Mouse (Mus musculus): ENCODE measurements at regions not wholly inside any gene's neighbourhood (a gene's known extent, or its start where the extent isn't known, plus 50 kb on each side); places are given as distances from the start of the nearest gene placed in this dataset.
"Not testable (repeated sequence)": the region's sequence is repeated elsewhere in the genome, so short reads cannot be mapped to it uniquely, and the experiment has no call there.

- Histone ChIP-seq H3K27me3 (ENCODE audit: control insufficient read depth, insufficient read depth, insufficient read length) (no peaks in the 10 kb centered on the region), H3K79me3 (ENCODE audit: low read depth) (no peaks in the 10 kb centered on the region), H3K79me2 (ENCODE audit: control insufficient read depth, insufficient read depth) (no peaks in the 10 kb centered on the region), H3ac (ENCODE audit: control insufficient read depth, insufficient read length, low read depth) (no peak overlapping the region), H3K36me3 (ENCODE audit: control insufficient read depth, insufficient read depth) (no peaks in the 10 kb centered on the region), H3K4me3 (ENCODE audit: insufficient read depth, poor library complexity, severe bottlenecking) (no peak overlapping the region)
- TF ChIP-seq MYOD1 (IDR thresholded peaks at IDR 0.05; ENCODE audit: control insufficient read depth, insufficient read length, low read depth) (no peak), CTCF (IDR thresholded peaks at IDR 0.05; ENCODE audit: control insufficient read depth, insufficient read depth, insufficient read length) (no peak), MYOG (IDR thresholded peaks at IDR 0.05; ENCODE audit: control insufficient read depth, extremely low read depth, insufficient read length) (no peak), CEBPB (IDR thresholded peaks at IDR 0.05; ENCODE audit: low read depth) (no peak), USF1 (IDR thresholded peaks at IDR 0.05; ENCODE audit: low read depth) (no peak), MAX (IDR thresholded peaks at IDR 0.05) (no peak), FOSL1 (IDR thresholded peaks at IDR 0.05; ENCODE audit: insufficient read depth, low read length, poor library complexity, severe bottlenecking) (no peak)
Observed at GRCm38 (mm10) chr2:117475561-117475960, 132.8 kb upstream of the Rasgrp1 start.

- not testable (repeated sequence) for H3K79me3 ChIP-seq (ENCODE audit: low read depth); H3ac ChIP-seq (ENCODE audit: control insufficient read depth, insufficient read length, low read depth); H3K27me3 ChIP-seq (ENCODE audit: control insufficient read depth, insufficient read depth, insufficient read length); H3K4me3 ChIP-seq (ENCODE audit: insufficient read depth, poor library complexity, severe bottlenecking); H3K79me2 ChIP-seq (ENCODE audit: control insufficient read depth, insufficient read depth); H3K36me3 ChIP-seq (ENCODE audit: control insufficient read depth, insufficient read depth)
Observed at GRCm38 (mm10) chr2:117477503-117477902, 134.7 kb upstream of the Rasgrp1 start.

GRCm38 (mm10) chr2:117479244-117480009 is 136.6 kb upstream of the Rasgrp1 start:
- H3K4me3 ChIP-seq (ENCODE audit: insufficient read depth, poor library complexity, severe bottlenecking); H3ac ChIP-seq (ENCODE audit: control insufficient read depth, insufficient read length, low read depth); H3K79me3 ChIP-seq (ENCODE audit: low read depth); H3K27me3 ChIP-seq (ENCODE audit: control insufficient read depth, insufficient read depth, insufficient read length); H3K79me2 ChIP-seq (ENCODE audit: control insufficient read depth, insufficient read depth); H3K36me3 ChIP-seq (ENCODE audit: control insufficient read depth, insufficient read depth): not testable (repeated sequence)

- Histone ChIP-seq H3K79me2 (ENCODE audit: control insufficient read depth, insufficient read depth) (no peaks in the 10 kb centered on the region), H3K27me3 (ENCODE audit: control insufficient read depth, insufficient read depth, insufficient read length) (no peaks in the 10 kb centered on the region), H3K4me3 (ENCODE audit: insufficient read depth, poor library complexity, severe bottlenecking) (no peak overlapping the region), H3K79me3 (ENCODE audit: low read depth) (no peaks in the 10 kb centered on the region), H3ac (ENCODE audit: control insufficient read depth, insufficient read length, low read depth) (no peak overlapping the region), H3K36me3 (ENCODE audit: control insufficient read depth, insufficient read depth) (no peaks in the 10 kb centered on the region)
- no peak for TF ChIP-seq USF1 (IDR thresholded peaks at IDR 0.05; ENCODE audit: low read depth)
- TF ChIP-seq MAX (IDR thresholded peaks at IDR 0.05): no peak
- TF ChIP-seq MYOD1 (IDR thresholded peaks at IDR 0.05; ENCODE audit: control insufficient read depth, insufficient read length, low read depth): no peak
- TF ChIP-seq MYOG (IDR thresholded peaks at IDR 0.05; ENCODE audit: control insufficient read depth, extremely low read depth, insufficient read length): no peak
- no peak for TF ChIP-seq CEBPB (IDR thresholded peaks at IDR 0.05; ENCODE audit: low read depth)
- no peak for TF ChIP-seq CTCF (IDR thresholded peaks at IDR 0.05; ENCODE audit: control insufficient read depth, insufficient read depth, insufficient read length)
- TF ChIP-seq FOSL1 (IDR thresholded peaks at IDR 0.05; ENCODE audit: insufficient read depth, low read length, poor library complexity, severe bottlenecking): no peak
Observed at GRCm38 (mm10) chr2:117486447-117486846, 143.6 kb upstream of the Rasgrp1 start.

GRCm38 (mm10) chr2:117498565-117498964 is 155.8 kb upstream of the Rasgrp1 start:
- Histone ChIP-seq H3K4me3 (ENCODE audit: insufficient read depth, poor library complexity, severe bottlenecking) (no peak overlapping the region), H3K36me3 (ENCODE audit: control insufficient read depth, insufficient read depth) (no peaks in the 10 kb centered on the region), H3ac (ENCODE audit: control insufficient read depth, insufficient read length, low read depth) (no peak overlapping the region), H3K79me3 (ENCODE audit: low read depth) (no peaks in the 10 kb centered on the region), H3K27me3 (ENCODE audit: control insufficient read depth, insufficient read depth, insufficient read length) (no peaks in the 10 kb centered on the region), H3K79me2 (ENCODE audit: control insufficient read depth, insufficient read depth) (no peaks in the 10 kb centered on the region)
- TF ChIP-seq MYOD1 (IDR thresholded peaks at IDR 0.05; ENCODE audit: control insufficient read depth, insufficient read length, low read depth): peak; percentile 23
- no peak for TF ChIP-seq USF1 (IDR thresholded peaks at IDR 0.05; ENCODE audit: low read depth)

- H3ac ChIP-seq (ENCODE audit: control insufficient read depth, insufficient read length, low read depth): no peak overlapping the region
- no peaks in the 10 kb centered on the region for H3K79me2 ChIP-seq (ENCODE audit: control insufficient read depth, insufficient read depth)
- H3K79me3 ChIP-seq (ENCODE audit: low read depth): no peaks in the 10 kb centered on the region
- no peaks in the 10 kb centered on the region for H3K27me3 ChIP-seq (ENCODE audit: control insufficient read depth, insufficient read depth, insufficient read length)
- H3K36me3 ChIP-seq (ENCODE audit: control insufficient read depth, insufficient read depth): no peaks in the 10 kb centered on the region
- TF ChIP-seq USF1 (IDR thresholded peaks at IDR 0.05; ENCODE audit: low read depth) (no peak), MAX (IDR thresholded peaks at IDR 0.05) (no peak), CEBPB (IDR thresholded peaks at IDR 0.05; ENCODE audit: low read depth) (no peak), MYOD1 (IDR thresholded peaks at IDR 0.05; ENCODE audit: control insufficient read depth, insufficient read length, low read depth) (no peak), FOSL1 (IDR thresholded peaks at IDR 0.05; ENCODE audit: insufficient read depth, low read length, poor library complexity, severe bottlenecking) (no peak), MYOG (IDR thresholded peaks at IDR 0.05; ENCODE audit: control insufficient read depth, extremely low read depth, insufficient read length) (no peak), CTCF (IDR thresholded peaks at IDR 0.05; ENCODE audit: control insufficient read depth, insufficient read depth, insufficient read length) (no peak)
- no peak overlapping the region for H3K4me3 ChIP-seq (ENCODE audit: insufficient read depth, poor library complexity, severe bottlenecking)
Observed at GRCm38 (mm10) chr2:117502611-117503010, 159.8 kb upstream of the Rasgrp1 start.

All from C2C12 (cell line).